Mouse (Mus musculus): Measurements from ENCODE around the gene Vapa. TPM values are rescaled to one million over a fixed set of nuclear protein-coding genes. Genes with fewer than 3 reads are reported as not detected.

Gene Vapa
- polyA plus RNA-seq, 1 experiment from 2014 or later, result 244 TPM

Other genes with a start within 250 kb of the Vapa start
- gene Tmem232, start 72.8 kb downstream of the Vapa start, polyA plus RNA-seq (2015; fragmentation: Nextera tagmentation; extraction: Ambion mirVana), result 0.09 and 0.28 TPM in 2 replicates
- 0.26 TPM in 1 of 2 replicates, not detected in the other for gene Txndc2, start 28.6 kb upstream of the Vapa start, polyA plus RNA-seq (2015; fragmentation: Nextera tagmentation; extraction: Ambion mirVana)
- 71.6 and 74.8 TPM in 2 replicates for gene Rab31, start 159.2 kb upstream of the Vapa start, polyA plus RNA-seq (2015; fragmentation: Nextera tagmentation; extraction: Ambion mirVana)
- 48.0 and 51.2 TPM in 2 replicates for gene Ppp4r1, start 169.0 kb upstream of the Vapa start, polyA plus RNA-seq (2015; fragmentation: Nextera tagmentation; extraction: Ambion mirVana)

Data from midbrain, embryonic 13.5 days (tissue).